Mouse (Mus musculus) right cerebral cortex, postnatal 10 days (tissue): Measurements from ENCODE around the gene Nedd4.

Experiments used
- DNase-seq, 2 experiments: peaks; one replicate each; pipeline ENCODE4 v3.0.0; 2021; ENCODE audit warnings: low spot score in 2 of 2

Gene Nedd4

GRCm38 (mm10) chr9:72678771-72679170 lies 16.6 kb downstream of the Nedd4 start:
- no peak for DNase-seq

DNA sequence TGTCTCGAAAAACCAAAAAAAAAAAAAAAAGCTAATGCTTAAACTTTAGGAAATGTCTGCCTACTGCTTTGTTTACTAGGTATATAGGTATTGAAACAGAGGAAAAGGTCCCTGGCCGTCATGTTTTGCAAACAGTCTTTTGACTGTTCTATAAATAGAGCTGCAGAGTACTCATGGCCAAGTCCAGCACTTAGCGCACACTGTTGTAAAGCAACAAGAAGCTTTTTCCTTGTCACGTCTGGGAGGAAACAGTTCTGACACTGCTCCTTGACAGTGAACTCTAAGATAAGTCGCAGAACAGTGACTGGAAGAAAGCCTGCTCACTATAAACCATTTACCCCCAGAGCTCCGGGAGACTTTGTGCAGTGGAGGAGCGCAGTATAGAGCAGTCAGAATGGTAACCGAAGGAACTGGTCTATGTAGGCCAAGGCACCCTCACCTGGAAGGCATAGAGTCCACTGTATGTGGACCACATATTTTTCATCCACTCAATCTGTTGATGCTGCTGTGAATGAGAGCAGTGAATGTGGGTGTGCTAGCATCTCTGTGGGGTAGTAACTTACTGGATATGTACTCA lies 19.6 kb downstream of the Nedd4 start:
- DNase-seq = no peak

- no peak for DNase-seq
Measured at GRCm38 (mm10) chr9:72683268-72683667, 21.1 kb downstream of the Nedd4 start.

- DNase-seq = no peak
Measured at GRCm38 (mm10) chr9:72685231-72685630, 23.1 kb downstream of the Nedd4 start.

DNA sequence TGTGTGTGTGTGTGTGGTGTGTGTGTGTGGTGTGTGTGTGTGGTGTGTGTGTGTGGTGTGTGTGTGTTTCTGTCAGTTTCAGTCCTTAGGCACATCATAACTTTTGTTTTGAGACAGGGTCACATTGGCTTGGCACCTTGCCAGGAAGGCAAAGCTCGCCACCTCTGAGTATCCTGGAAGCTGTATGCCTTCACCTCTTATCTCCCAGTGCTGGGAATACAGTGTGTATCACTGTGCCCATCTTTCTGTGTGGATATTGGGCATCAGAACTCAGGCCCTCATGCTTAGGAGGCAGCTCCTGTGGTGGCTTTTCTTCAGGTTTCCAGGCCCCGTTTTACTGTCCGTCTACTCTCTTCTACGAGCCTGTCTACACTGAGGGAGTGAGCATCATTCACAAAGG lies 24.4 kb downstream of the Nedd4 start:
- no peak for DNase-seq

DNA sequence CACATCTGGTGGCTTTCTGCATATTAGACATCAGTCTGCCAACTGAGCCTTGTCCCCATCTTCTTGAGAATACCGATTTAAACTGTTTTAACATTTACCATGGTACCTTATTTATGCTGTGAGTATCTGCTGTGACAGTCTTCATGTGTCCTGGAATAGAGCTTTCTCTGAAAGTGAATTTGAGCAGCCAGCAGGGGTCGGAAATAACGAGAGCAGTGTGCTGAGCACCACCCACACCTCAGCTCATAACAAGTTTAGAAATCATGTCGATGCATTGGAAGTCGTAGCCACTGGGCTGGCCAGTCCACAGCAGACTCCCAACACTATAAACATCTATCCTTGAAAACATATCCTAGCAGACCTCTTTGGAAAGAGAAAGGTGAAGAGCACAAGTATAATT lies 27.4 kb downstream of the Nedd4 start:
- DNase-seq = no peak

- DNase-seq = no peak
Measured at GRCm38 (mm10) chr9:72690811-72691210, 28.7 kb downstream of the Nedd4 start.

DNA sequence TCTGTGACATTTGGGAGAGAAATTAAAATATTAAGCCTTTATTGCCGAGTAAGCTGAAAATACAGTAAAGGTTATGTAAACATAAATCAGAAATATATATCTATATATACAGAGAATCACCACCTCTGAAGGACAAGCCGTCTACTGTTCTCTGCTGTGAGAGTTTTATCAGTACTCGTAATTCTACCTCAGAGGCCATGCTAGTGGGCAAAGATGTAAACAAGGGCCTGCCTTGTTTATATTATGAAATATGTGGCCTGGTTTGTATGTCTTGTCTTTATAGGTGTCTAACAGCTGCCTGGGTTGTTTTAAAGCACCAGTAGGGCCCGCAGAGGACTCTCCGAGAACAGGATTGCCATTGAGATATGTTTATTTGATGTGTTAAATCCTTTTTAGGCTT lies 29.8 kb downstream of the Nedd4 start:
- DNase-seq = no peak

- DNase-seq = no peak
Measured at GRCm38 (mm10) chr9:72693081-72693696, 31.0 kb downstream of the Nedd4 start.

GRCm38 (mm10) chr9:72693861-72694260 lies 31.7 kb downstream of the Nedd4 start:
- no peak for DNase-seq

DNA sequence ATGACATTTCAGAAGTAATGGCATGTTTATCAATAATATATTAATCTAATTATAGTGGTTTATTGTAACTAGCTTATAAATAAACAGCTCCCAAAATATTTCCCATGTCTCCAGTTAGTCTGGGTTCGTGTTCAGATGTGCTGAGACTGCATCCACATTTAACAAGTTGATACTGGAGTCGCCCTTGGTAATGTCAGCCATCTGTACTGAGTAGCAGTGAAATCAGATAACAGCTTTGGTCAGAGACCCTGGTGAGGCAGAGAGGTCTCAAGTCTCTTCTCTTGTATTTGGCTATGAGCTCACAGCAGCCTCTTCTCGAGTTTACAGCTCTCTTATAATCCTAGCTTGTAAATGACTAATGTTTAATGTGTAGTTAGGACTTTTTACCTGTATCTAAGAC lies 34.4 kb downstream of the Nedd4 start:
- DNase-seq = no peak

GRCm38 (mm10) chr9:72697779-72698178 lies 35.6 kb downstream of the Nedd4 start:
- no peak for DNase-seq

DNA sequence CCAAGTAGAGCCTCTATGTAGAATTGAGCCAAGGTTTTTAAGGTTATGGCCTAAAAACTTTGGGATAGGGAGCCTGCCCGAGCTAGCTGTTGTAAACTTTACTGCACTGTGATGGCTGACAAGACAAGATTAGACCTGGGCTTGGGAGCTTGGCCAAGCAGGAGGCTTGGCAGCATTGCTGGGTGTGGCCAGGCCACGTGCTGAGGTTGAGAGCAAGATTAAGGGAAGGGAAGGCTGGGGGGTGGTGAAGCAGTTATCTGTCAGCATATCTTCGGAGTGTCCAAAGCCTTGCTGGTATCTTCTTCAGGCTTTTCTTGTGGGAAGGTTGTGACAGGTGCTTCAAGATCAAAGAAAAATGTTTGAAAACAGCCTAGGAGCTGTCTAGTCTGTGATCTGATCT lies 37.6 kb downstream of the Nedd4 start:
- DNase-seq = no peak

- no peak for DNase-seq
Measured at GRCm38 (mm10) chr9:72701441-72701840, 39.3 kb downstream of the Nedd4 start.

- no peak for DNase-seq
Measured at GRCm38 (mm10) chr9:72702075-72702474, 39.9 kb downstream of the Nedd4 start.

DNA sequence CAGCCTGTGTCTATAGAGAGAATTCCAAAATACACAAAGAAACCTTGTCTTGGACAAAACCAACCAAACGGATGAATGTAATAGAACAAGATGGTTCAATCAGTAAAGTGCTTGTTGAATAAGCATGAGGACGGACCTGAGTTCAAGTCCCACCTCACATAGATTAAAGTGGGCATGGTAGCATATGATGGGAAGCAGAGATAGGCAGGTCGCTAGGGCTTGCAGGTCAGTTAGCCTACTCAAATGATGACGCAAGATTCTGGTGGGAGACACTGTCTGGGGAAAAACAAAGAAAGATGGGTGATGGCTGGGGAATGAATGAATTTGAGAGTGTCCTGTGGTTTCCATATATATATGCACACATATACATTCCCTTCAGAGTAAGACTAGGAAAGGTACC lies 41.0 kb downstream of the Nedd4 start:
- no peak for DNase-seq

- no peak for DNase-seq
Measured at GRCm38 (mm10) chr9:72703754-72704153, 41.6 kb downstream of the Nedd4 start.

DNA sequence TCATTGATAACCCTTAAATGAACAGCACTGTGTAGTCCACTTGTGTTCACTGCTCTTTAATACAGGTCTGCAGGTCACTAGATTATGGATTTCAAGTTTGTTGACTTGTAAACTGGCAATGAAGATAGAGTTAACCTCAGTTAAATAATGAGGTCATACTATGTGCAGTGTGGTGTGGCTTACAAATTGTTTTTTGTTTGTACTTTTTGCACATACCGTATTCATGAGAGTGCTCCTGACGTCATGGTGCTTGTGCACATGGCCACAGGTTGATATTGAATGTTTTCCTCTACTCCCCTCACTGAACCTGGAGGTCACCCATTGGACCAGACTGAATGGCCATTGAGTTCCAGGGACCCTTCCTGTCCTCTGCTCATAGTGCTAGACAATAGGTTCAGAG lies 43.1 kb downstream of the Nedd4 start:
- DNase-seq = no peak

- no peak for DNase-seq
Measured at GRCm38 (mm10) chr9:72707999-72708398, 45.9 kb downstream of the Nedd4 start.

DNA sequence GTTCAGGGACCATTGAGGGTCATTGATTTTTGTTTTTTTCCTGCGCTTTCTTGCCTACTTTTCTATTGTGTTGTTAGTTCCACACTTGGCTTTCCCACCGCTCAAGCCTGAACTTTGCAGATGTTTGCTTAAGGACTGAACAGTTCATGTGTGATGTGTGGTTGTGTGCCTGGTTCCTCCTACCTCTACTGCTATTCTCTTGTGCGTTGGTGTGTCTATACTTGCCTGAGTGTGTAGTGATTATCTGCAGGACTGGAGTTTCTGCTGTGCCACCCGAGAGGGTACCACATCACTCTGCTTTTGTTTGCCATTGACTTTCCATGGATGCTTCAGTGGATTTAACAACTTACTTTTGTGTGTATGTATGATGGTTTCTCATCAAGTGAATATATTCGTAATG lies 46.5 kb downstream of the Nedd4 start:
- no peak for DNase-seq

- no peak for DNase-seq
Measured at GRCm38 (mm10) chr9:72710060-72710459, 47.9 kb downstream of the Nedd4 start.

- no peak for DNase-seq
Measured at GRCm38 (mm10) chr9:72714945-72715344, 52.8 kb downstream of the Nedd4 start.

DNA sequence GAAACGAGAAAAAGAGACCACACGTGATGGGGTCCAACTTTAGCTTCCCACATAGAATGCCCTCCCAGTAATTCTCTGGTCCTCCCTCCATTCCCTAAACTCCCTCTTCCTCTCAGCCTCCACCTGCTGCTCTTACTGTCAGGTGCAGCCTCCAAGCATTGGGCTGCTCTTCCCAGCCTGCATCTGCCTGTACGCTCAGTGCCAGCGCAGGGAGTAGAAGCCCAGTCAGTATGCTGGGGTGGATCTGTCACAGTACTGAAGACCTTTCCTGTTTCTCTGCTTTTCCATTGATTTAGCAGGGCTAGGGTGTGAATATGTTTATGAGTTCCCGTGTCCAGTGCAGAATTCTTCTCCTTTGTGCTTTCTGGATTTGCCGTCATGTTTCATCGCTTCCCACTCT lies 54.1 kb downstream of the Nedd4 start:
- DNase-seq = no peak

GRCm38 (mm10) chr9:72719143-72719542 lies 57.0 kb downstream of the Nedd4 start:
- no peak for DNase-seq
